Mouse (Mus musculus) naive thymus-derived CD4-positive, alpha-beta T cell, adult 5 months (primary cell): Measurements from ENCODE around the gene Ndufa13. TPM values are rescaled to one million over a fixed set of nuclear protein-coding genes. Genes with fewer than 3 reads are reported as not detected.

ENCODE experiments used
- polyA plus RNA-seq: library from polyadenylated mRNA; unstranded; fragments of 100-300 nt; shearing (Covaris generic); gene quantifications from one replicate; pipeline ENCODE4 v1.2.1, GENCODE M21; 2017

Gene Ndufa13
- 80.1 TPM for polyA plus RNA-seq

DNA sequence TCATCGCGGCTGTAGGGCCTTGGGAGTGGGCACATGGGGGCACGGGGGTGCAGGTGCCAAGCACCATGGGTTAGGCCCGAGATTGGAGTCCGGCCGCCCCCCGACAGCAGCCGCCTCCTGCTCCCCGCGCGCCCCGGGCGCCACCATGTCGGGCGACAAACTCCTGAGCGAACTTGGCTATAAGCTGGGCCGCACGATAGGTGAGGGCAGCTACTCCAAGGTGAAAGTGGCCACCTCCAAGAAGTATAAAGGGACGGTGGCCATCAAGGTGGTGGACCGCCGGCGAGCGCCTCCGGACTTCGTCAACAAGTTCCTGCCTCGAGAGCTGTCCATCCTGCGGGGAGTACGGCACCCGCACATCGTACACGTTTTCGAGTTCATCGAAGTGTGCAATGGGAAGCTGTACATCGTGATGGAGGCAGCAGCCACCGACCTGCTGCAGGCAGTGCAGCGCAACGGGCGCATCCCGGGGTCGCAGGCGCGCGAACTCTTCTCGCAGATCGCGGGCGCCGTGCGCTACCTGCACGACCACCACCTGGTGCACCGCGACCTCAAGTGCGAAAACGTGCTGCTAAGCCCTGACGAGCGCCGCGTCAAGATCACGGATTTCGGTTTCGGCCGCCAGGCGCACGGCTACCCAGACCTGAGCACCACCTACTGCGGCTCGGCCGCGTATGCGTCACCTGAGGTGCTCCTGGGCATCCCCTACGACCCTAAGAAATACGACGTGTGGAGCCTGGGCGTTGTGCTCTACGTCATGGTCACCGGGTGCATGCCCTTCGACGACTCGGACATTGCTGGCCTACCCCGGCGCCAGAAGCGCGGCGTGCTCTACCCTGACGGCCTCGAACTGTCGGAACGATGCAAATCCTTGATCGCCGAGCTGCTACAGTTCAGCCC is at the start of gene Ndufa13, which contains the start of the genes Tssk6 and Yjefn3:
TSS of gene Ndufa13 (minus strand) at position 396 of the 900 bp plus-strand sequence.
TSS of gene Tssk6 (plus strand) at position 22 of the 900 bp plus-strand sequence.
TSS of gene Yjefn3 (minus strand) at position 550 of the 900 bp plus-strand sequence.

DNA sequence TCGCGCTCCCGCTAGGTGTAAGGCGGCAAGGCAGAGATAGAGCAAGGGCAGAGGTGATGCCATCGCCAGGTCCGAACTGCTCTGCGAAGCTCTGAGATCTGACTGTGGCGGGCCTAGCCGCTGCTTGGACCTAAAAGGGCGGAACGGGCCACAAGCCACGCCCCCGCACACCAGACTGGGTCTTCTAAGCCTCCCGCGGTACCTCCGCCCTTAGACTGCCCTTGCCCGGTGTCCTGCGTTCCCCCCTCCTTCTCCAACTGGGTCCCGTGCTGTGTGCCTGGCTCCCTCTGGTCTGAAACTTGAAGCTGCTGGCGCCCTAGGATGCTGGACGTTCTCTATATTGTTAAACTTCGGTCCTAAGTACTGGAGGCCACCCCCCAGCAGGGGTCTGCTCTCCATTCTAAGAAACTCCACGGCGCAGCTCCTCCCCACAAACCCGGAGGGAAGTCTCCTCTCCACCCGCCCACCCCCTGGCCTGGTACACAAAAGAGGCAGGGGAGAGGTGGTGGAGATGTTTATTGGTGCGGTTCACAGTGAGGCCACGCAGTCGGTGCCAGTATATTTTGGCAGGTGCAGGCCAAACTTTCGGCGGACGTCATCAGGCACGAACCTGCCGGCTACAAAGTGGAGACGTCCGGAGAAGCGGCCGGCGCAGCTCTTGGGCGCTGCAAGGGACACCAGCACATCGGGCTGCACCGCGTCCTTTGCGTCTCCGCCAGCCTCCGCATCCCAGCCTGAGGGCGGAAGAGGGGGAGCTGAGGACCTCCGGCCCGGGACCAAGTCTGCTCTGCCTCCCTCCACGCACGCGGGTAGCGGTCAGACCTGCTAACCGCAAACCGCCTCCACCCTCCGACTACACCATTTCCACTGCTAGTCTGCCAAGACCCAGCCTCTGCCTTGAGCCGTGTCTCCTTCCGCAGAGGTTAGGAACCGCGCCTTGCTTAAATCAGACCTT is 14.8 kb downstream of the Ndufa13 start, which contains the start of gene Cilp2:
TSS of gene Cilp2 (minus strand) at position 399 of the 955 bp plus-strand sequence.

Other genes starting within 250 kb of the Ndufa13 start
- gene Zfp964, start 248.1 kb downstream of the Ndufa13 start, polyA plus RNA-seq, result 0.16 TPM
- 104 TPM for gene Zfp869, start 191.8 kb downstream of the Ndufa13 start, polyA plus RNA-seq
- gene Zfp963, start 152.6 kb downstream of the Ndufa13 start, polyA plus RNA-seq, result 7.9 TPM
- 1.2 TPM for gene Gm20422, start 127.7 kb downstream of the Ndufa13 start, polyA plus RNA-seq
- 109 TPM for gene Atp13a1, start 111.4 kb downstream of the Ndufa13 start, polyA plus RNA-seq
- 30.1 TPM for gene Zfp866, start 111.4 kb downstream of the Ndufa13 start, polyA plus RNA-seq
- gene Gmip, start 93.9 kb downstream of the Ndufa13 start, polyA plus RNA-seq, result 168 TPM
- 0.06 TPM for gene Lpar2, start 80.1 kb downstream of the Ndufa13 start, polyA plus RNA-seq
- 7.5 TPM for gene Pbx4, start 70.1 kb downstream of the Ndufa13 start, polyA plus RNA-seq
- not detected for gene Cilp2, start 14.9 kb downstream of the Ndufa13 start, polyA plus RNA-seq
- gene Tssk6, start 374 bp downstream of the Ndufa13 start, polyA plus RNA-seq, result 1.3 TPM
- 1.7 TPM for gene Yjefn3, start 154 bp upstream of the Ndufa13 start, polyA plus RNA-seq
- 116 TPM for gene Gatad2a, start 93.8 kb upstream of the Ndufa13 start, polyA plus RNA-seq
- 143 TPM for gene Mau2, start 140.2 kb upstream of the Ndufa13 start, polyA plus RNA-seq
- 52.6 TPM for gene Sugp1, start 140.3 kb upstream of the Ndufa13 start, polyA plus RNA-seq
- gene Tm6sf2, start 170.4 kb upstream of the Ndufa13 start, polyA plus RNA-seq, result not detected
- gene Hapln4, start 180.9 kb upstream of the Ndufa13 start, polyA plus RNA-seq, result not detected
- not detected for gene Ncan, start 218.3 kb upstream of the Ndufa13 start, polyA plus RNA-seq
- gene Nr2c2ap, start 228.8 kb upstream of the Ndufa13 start, polyA plus RNA-seq, result 48.4 TPM
- gene Rfxank, start 236.6 kb upstream of the Ndufa13 start, polyA plus RNA-seq, result 21.7 TPM
- gene Borcs8, start 236.9 kb upstream of the Ndufa13 start, polyA plus RNA-seq, result 36.2 TPM
- 0.97 TPM for gene Mef2b, start 237.2 kb upstream of the Ndufa13 start, polyA plus RNA-seq